Mouse (Mus musculus): Measurements from ENCODE around the gene Zfp622.

Zfp622 gene

GRCm38 (mm10) chr15:25984067-25984733 lies at the start of gene Zfp622:
Gene Zfp622 (plus strand): TSS chr15:25984366.
- DNase-seq = peak; percentile 98

GRCm38 (mm10) chr15:25934411-25934810 lies 49.8 kb upstream of the Zfp622 start:
- DNase-seq = no peak

DNA sequence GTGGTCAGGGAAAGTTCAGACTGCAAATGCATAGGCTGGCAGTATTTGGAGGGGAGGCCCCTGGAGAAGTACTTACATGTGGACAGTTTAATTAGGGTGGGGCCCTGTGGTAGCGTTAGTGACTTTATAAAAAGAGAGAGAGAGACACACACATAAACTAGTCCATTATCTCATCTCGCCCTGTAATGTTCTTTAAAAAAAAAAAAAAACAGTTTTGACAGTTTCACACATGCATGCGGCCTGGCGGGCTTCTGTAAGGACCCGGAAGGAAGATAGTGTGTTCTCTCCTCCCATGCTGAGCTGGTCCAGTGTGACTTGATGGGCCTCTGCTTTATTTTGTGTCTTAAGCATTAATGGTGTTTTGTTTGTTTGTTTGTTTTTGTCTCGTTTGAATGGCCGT lies 45.7 kb upstream of the Zfp622 start:
- DNase-seq = no peak

DNA sequence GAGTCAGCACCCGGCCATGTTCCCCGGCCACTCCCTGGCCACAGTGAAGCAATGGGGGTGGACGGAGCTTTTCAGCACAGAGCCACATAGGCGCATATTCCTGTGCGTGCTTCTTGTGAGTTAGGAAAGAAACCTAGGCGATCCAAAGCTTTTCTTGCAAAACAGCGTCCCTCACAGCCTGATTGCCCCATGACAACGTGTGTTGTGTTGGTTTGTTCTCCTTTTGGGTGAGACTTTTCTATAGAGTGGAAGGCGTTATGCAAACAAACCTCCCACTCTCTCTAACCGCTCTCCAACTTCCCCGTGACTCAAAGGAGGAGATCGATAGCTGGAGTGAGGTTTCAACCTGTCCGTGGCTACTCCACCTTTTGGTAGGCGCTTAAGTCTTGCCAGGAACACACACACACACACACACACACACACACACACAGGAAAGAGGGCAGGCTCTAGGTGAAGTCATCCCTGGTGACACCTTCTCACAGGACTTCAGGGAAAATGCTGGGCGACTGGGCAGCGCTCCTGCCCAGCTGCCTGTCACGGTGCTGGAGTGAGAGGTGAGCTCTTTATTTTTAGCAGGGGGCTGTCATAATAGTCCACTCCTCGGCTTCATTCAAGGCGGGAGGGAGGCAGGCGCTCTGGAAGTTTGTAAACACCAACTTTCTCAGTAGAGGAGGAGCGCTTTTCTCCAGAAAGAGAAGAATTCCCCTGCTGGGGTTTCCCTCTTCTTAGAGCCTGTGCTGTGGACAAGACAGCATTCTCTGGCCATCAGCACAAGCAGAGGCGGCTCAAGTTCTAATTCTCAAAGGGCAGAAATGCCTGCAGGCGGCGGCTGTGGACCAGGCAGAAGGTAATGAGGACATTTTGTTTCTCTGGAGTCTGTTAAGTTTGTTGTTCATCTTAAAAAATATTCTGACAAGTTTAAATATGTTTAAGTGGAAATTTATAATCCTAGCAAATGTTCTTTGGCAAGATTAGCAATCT lies 43.5 kb upstream of the Zfp622 start:
- DNase-seq = peak; percentile 44

GRCm38 (mm10) chr15:25941514-25941913 lies 42.7 kb upstream of the Zfp622 start:
- DNase-seq = no peak

DNA sequence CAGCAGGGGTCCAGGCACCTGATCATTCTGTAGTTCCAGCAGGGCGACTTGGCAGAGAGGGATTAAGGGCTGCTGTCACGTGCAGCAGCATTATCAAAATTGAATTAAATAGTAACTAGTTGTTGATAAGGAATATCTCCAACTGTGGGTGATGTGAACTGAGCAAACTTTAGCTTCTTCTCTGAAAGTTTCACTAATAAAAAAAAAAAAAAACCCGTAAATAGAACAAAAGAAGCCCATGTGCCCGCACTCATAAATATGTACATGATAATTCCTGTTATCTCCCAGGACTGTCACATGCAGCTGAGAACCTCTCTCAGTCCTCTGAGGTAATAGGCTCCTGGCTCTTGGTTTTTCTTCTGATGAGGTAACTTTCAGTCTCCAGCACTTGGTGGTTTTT lies 41.8 kb upstream of the Zfp622 start:
- no peak for DNase-seq

DNA sequence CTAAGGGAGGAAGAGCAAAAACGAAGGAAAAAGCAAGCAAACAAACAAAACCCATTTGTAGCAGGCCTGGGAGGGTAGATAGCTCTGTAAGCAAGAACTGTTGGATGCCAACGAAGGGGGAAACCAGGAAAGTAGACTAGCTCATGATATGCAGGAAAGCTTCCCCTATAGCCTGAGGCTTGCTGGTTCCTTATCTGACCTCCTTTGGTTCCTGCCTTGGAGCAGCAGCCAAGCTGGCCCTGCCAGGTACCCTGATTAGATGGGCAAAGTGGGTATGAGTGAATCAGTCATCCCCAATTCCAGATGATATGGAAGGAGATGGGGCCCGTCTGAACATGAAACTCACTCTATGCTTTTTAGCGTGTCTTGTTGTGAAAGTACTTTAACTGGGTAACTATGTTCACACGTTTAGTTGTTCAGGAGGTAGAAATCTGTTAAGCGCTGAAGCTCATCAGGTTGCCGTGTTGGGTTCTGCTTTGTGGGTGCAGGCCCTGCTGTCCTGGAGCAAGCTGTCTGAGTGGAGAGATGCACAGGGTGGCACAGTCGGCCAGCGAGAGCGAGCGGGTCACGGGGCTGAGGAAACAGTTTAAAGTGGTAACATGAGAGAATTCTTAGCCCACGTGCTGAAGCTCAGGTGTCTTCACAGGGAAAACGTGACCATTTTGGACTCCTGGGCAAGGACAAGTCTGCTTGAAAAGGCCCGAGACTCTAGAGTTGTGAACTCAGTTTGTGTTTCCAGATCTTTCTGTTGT lies 40.6 kb upstream of the Zfp622 start:
- DNase-seq = no peak

DNA sequence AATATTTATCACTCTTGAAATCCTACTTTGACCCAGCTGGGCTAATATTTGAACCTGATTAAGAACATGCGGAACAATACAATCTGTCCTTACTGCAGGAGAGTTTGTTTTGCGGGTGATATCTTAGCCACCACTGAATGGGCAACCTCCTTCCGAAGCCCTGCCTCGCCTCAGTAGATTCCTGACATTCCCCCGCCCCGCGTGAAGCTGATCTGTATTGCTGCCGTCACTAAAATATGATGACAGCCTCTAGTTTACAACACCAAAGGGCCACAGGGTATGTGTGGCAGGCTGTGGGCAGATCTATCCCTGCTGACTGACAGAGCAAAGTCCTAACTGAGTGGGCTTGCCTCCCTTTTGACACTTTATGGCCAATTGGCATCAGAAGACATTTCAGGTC lies 38.9 kb upstream of the Zfp622 start:
- DNase-seq = peak; percentile 52

- DNase-seq = no peak
These were observed 37.7 kb upstream of the Zfp622 start for GRCm38 (mm10) chr15:25946482-25946881.

DNA sequence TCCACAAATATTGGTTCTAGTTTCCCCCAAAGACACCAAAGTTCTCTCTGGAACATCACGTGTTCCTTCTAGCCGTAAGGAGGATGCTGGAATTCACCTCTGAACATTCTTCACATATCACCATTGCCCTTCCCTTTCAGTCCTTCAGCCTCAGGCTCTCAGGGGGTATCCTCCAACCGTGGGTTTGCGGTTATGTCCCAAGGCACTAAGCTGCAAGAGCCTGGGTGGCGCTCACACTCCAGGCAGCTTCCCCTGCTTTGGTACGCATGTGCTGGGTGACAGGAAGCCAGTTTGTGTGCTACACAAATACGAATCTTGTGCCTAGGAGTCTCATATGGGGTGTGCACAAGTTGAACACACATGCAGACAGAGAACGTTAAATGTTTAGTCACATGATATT lies 36.8 kb upstream of the Zfp622 start:
- DNase-seq = no peak

DNA sequence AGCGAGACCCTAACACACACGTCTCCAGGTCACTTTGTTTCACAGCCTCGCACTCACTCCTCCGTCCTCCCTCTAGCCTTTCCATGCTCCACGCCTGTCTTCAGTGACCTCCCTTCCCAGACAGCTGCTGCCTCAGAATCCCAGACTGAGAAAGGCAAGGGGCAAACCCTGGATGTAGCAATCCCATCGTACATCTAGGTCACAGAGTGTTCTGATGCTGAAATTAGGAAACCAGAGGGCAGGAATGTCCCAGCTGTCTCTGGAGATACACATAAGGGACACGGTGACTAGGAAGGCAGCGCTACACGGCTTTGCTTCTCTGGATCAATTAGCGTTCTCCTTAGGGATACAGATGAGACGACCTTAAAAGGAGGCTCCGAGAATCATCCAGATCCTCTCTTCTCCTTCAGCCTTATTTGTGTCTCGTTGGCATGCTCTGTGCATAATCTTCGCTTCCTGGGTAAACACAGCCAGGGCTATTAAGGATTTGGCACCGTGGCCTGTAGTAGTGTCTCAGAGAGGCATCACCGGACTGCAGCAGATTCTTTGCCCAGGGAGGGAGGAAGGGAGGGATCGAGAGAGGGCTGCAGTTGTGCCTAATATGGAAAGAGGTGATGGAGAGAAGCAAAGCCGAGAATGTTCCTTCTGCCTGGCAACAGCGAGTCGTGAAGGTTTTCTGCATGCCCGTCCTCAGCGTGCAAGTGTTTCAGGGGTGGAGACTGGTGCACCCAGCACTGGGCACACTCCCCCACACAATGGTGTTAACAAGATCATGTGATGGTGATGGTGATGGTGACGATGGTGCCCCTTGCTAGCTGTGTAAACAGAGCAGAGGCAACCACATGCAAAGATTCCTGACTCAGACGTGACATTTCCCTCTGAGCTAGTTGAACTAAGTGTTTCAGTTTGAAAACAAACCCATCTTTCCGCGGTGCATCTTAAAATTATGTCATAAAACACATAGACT lies 35.6 kb upstream of the Zfp622 start:
- peak; percentile 52 for DNase-seq

GRCm38 (mm10) chr15:25949696-25950095 lies 34.5 kb upstream of the Zfp622 start:
- no peak for DNase-seq

GRCm38 (mm10) chr15:25950584-25950983 lies 33.6 kb upstream of the Zfp622 start:
- DNase-seq = no peak

DNA sequence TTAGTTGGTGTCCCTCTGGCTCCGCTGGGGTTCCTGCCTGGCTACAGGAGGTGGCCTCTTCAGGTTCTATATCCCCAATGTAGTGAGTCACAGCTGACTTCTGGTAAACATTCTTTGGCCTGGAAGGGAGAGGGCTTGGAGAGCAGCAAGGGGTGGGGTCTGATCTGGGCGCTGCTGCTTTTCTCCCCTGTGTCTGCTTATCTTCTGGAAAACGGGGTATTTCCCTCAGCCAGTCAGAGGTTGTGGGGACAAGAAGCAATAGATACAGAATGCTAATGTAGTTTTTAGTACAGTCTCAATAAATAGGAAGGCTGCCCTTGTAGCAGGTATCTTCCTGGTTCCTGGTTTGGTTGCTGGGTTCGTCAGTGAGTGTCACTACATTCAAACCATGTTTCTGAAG lies 33.1 kb upstream of the Zfp622 start:
- no peak for DNase-seq

DNA sequence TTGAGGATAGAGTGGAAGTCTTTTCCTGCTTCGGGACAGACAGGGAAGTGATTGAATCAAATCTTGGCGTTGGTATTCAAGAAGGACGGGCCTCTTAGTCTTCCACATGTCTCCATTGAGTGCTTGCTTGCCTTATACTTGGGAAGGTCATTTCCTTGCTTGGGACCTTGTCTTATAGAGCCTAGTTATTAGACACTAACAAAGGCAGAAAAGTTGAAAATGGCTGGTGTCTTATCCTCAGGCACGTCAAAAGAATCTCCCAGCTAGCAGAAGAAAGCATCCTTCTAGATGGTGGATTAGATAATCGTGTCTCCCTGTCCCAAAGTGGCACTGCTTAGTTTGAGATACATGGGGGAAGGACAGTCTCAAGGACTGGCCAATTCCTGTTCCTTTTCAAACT lies 28.2 kb upstream of the Zfp622 start:
- DNase-seq = no peak

DNA sequence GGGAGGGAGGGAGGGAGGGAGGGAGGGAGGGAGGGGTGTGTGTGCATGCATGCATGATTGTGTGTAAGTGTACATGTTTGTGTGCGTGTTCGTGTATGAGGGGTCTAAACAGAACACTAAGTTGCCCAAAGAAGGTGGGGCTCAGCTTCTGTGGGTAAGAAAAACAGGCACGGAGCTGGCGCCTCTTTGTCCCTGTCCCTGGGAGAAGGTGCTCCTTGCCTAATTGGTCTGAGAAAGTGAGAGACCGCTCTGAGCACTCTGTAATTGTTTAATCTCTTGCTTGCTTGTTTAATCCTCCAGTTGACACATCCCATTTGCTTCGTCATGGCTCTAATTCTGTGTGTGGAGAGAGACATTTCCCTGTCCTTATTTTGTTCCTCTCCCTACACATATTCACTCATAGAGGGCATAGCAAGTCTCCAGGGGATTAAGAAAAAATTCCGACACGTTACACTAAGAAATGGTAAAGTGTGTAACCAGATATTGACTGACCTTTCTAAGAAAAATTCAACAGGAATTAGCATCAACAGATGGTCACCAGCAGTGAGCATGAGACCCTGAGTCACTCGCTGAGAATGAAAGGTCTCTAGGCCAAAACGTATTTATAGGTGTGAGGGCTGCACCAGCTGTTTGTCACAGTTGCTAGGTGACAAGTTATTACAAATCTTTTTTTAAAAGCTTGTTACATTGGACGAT lies 27.6 kb upstream of the Zfp622 start:
- DNase-seq = no peak

GRCm38 (mm10) chr15:25957651-25958050 lies 26.5 kb upstream of the Zfp622 start:
- DNase-seq = no peak

- peak; percentile 57 for DNase-seq
These were observed 24.8 kb upstream of the Zfp622 start for GRCm38 (mm10) chr15:25959375-25959774.

GRCm38 (mm10) chr15:25960231-25960630 lies 23.9 kb upstream of the Zfp622 start:
- DNase-seq = no peak

DNA sequence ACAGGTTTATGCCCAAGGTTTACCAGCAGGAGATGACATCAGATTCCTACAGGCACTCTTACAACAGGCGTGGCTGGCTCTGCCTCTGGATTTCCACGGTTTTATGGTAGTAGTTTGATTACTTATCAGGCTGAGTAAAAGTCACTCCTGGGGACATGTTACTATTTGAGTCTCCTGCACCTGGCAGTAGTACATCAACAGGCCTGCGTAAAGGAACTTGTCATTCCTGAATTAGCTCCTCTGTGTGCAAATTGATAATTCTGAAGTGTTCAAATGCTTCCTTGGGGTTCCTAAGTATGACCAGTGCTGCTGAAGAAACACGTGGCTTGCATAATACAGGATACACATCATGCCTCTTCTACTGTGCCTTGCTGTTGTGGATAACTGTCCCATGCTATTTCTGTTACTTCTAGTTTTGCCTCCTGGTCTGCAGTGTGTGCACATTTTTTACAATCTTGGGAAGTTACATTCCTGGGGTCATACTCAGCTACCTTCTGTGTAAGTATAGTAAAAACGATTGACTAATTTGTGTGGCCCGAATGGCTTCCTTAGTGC lies 17.9 kb upstream of the Zfp622 start:
- no peak for DNase-seq

GRCm38 (mm10) chr15:25971596-25971995 lies 12.6 kb upstream of the Zfp622 start:
- no peak for DNase-seq
